Mouse (Mus musculus): ENCODE measurements around the gene Rnaseh2b. TPM values are rescaled to one million over a fixed set of nuclear protein-coding genes. Genes with fewer than 3 reads are reported as not detected.

Rnaseh2b gene
- polyA plus RNA-seq, 2 experiments, result 29.8 to 75.6 TPM

DNA sequence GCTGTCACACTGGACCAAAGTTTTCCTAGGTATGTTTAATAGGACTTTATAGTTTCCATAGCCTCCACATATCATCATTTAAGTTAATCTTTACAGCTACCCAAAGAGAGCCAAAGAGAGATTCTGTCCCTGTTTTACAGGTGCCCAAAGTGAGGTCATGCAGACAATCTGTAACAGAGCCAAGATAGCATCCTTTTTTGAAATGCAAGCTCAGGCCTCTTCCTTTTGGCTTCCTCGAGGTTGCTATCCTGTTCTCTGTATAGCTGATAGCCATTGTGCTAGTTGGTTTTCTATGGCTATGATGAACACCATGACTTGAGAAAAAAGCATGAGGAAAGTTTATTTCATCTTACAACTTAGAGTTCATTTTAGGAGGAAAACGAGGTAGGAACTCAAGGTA lies 83.7 kb downstream of the Rnaseh2b start:
- Histone ChIP-seq H3K4me2 (ENCODE audit: low read depth) (no peak overlapping the region), H3K4me3 (ENCODE audit: insufficient read depth in 1 of 2, low read depth in 2 of 2, low read length in 2 of 2) (no peak overlapping the region), H3K27ac (no peak overlapping the region), H3K9ac (replicated peaks) (no peak overlapping the region), H3K9me3 (ENCODE audit: control insufficient read depth, low read length) (no peaks in the 10 kb centered on the region), H3K36me3 (replicated peaks; ENCODE audit: control insufficient read depth, insufficient read depth, low read depth) (no peaks in the 10 kb centered on the region; the same call in none of the 2 replicates), H3K4me1 (replicated peaks; ENCODE audit: control insufficient read depth in 2 of 2, insufficient read depth in 2 of 2, low read length in 1 of 2) (peaks cover 0 to 3% of the 10 kb centered on the region in 2 experiments; a peak in 1 of 4 replicates), H3K27me3 (ENCODE audit: control insufficient read depth, insufficient read depth, low read length) (no peaks in the 10 kb centered on the region)
- 65% methylated on average over 2 of the region's 2 CpGs for WGBS (ENCODE audit: insufficient replicate concordance)
- ATAC-seq (ENCODE audit: insufficient read depth) (no peak), DNase-seq (ENCODE audit: low read depth in 3 of 3, low spot score in 3 of 3) (no peak)
- no peak for TF ChIP-seq CTCF (IDR thresholded peaks at IDR 0.05; ENCODE audit: low read depth)
- no peak for TF ChIP-seq EP300 (IDR thresholded peaks at IDR 0.05; ENCODE audit: low read depth)

DNA sequence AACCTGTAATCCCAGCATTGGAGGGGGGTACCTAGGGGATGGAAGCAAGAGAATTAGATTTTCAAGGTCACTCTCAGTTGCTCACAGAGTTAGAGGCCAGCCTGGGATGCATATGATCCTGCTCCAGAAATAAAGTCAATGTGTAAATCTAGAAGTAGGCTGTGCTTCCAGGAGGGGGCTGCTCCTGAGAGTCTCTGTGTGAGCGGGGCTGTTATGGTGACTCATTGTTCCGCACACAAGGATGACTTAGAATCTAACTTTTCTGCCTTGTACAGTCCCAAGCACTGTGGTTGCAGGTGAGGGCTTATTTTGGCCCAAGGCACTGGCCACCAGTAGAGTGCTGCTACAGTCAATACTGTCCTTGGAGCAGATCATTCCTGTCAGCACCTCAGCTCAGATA lies 87.0 kb downstream of the Rnaseh2b start:
- Histone ChIP-seq H3K36me3 (replicated peaks; ENCODE audit: control insufficient read depth, insufficient read depth, low read depth) (no peaks in the 10 kb centered on the region; the same call in 1 of the 2 replicates), H3K27ac (no peak overlapping the region), H3K4me1 (replicated peaks; ENCODE audit: control insufficient read depth in 2 of 2, insufficient read depth in 2 of 2, low read length in 1 of 2) (no peaks in the 10 kb centered on the region), H3K27me3 (ENCODE audit: control insufficient read depth, insufficient read depth, low read length) (no peaks in the 10 kb centered on the region), H3K9me3 (ENCODE audit: control insufficient read depth, low read length) (no peaks in the 10 kb centered on the region), H3K9ac (replicated peaks) (no peak overlapping the region), H3K4me3 (ENCODE audit: insufficient read depth in 1 of 2, low read depth in 2 of 2, low read length in 2 of 2) (no peak overlapping the region), H3K4me2 (ENCODE audit: low read depth) (no peak overlapping the region)
- no peak for TF ChIP-seq CTCF (IDR thresholded peaks at IDR 0.05; ENCODE audit: low read depth)
- no peak for TF ChIP-seq EP300 (IDR thresholded peaks at IDR 0.05; ENCODE audit: low read depth)
- ATAC-seq (ENCODE audit: insufficient read depth), result no peak
- no peak for DNase-seq (ENCODE audit: low read depth in 3 of 3, low spot score in 3 of 3)
- WGBS (ENCODE audit: insufficient replicate concordance), result 86% methylated on average over 2 of the region's 2 CpGs

DNA sequence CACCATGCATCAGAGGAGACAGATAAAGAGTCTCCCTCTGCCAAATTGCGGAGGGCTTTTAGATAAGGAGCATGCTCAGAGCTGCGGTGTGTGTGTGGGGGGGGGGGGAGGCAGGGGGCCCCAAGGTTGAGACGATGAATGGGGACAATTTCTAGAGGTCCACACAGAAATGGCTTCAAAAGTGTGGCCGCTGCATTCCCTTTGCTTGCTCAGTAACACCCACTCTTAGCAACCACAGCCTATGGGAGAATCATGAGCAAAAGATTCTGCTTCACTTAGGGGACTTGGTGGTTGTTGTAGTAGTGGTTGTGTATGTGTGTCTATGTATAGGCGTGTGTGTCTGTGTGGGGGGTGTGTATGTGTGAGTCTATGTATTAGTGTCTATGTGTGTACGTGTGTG lies 88.2 kb downstream of the Rnaseh2b start:
- Histone ChIP-seq H3K36me3 (replicated peaks; ENCODE audit: control insufficient read depth, insufficient read depth, low read depth) (no peaks in the 10 kb centered on the region; the same call in 1 of the 2 replicates), H3K4me3 (ENCODE audit: insufficient read depth in 1 of 2, low read depth in 2 of 2, low read length in 2 of 2) (no peak overlapping the region), H3K4me2 (ENCODE audit: low read depth) (no peak overlapping the region), H3K9me3 (ENCODE audit: control insufficient read depth, low read length) (no peaks in the 10 kb centered on the region), H3K4me1 (replicated peaks; ENCODE audit: control insufficient read depth in 2 of 2, insufficient read depth in 2 of 2, low read length in 1 of 2) (no peaks in the 10 kb centered on the region), H3K27me3 (ENCODE audit: control insufficient read depth, insufficient read depth, low read length) (no peaks in the 10 kb centered on the region), H3K9ac (replicated peaks) (no peak overlapping the region), H3K27ac (no peak overlapping the region)
- 50% methylated on average over 6 of the region's 6 CpGs for WGBS (ENCODE audit: insufficient replicate concordance)
- no peak for ATAC-seq (ENCODE audit: insufficient read depth)
- no peak for DNase-seq (ENCODE audit: low read depth in 3 of 3, low spot score in 3 of 3)
- TF ChIP-seq EP300 (IDR thresholded peaks at IDR 0.05; ENCODE audit: low read depth), result no peak
- TF ChIP-seq CTCF (IDR thresholded peaks at IDR 0.05; ENCODE audit: low read depth), result no peak

DNA sequence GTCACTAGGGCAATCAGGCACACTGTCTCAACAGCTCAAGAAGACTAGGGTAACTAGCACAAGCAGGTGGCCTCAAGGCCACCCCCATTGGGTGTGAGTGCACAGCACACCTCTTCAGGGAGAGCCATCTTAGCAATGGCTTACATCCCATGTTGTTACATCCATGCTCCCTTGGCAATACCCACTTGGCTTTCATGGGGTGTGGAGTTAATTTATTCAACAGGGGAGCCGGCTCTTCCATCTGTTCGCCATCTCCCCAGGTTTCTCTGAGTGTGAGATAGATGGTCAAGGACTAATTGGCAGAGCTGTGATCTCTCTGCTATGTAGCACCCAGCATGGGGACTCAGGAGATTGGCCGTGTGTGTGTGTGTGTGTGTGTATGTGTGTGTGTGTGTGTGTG lies 90.7 kb downstream of the Rnaseh2b start:
- no peak for DNase-seq (ENCODE audit: low read depth in 3 of 3, low spot score in 3 of 3)
- Histone ChIP-seq H3K36me3 (replicated peaks; ENCODE audit: control insufficient read depth, insufficient read depth, low read depth) (no peaks in the 10 kb centered on the region), H3K4me3 (ENCODE audit: insufficient read depth in 1 of 2, low read depth in 2 of 2, low read length in 2 of 2) (no peak overlapping the region), H3K27ac (no peak overlapping the region), H3K27me3 (ENCODE audit: control insufficient read depth, insufficient read depth, low read length) (no peaks in the 10 kb centered on the region), H3K4me2 (ENCODE audit: low read depth) (no peak overlapping the region), H3K4me1 (replicated peaks; ENCODE audit: control insufficient read depth in 2 of 2, insufficient read depth in 2 of 2, low read length in 1 of 2) (no peaks in the 10 kb centered on the region), H3K9ac (replicated peaks) (no peak overlapping the region), H3K9me3 (ENCODE audit: control insufficient read depth, low read length) (no peaks in the 10 kb centered on the region)
- TF ChIP-seq EP300 (IDR thresholded peaks at IDR 0.05; ENCODE audit: low read depth), result no peak
- TF ChIP-seq CTCF (IDR thresholded peaks at IDR 0.05; ENCODE audit: low read depth), result no peak
- WGBS (ENCODE audit: insufficient replicate concordance), result 62% methylated on average over 3 of the region's 3 CpGs
- no peak for ATAC-seq (ENCODE audit: insufficient read depth)

DNA sequence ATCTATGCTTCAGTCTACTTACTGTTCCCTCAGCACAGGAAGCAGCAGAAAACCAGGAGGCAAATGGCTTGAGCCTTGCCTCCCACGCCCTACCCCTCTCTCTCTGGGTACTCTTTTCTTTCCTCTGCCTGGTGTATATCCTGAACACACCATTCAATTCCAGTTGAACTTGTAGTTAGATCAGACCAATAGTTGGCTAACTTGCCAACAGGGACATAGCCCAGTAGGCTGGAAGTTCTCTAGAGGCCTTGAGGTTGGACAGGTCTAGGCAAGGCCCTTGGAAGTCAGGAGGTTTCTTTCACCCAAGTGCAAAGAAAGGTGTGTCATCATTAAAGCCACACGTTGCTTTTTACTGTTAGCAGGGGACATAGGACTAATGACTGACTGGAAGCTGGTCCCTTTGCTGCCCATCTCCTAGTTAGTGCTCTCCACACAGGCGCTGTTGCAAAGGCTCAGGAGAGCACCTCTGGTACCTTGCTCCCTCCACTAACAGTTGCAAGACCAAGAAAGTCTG lies 91.5 kb downstream of the Rnaseh2b start:
- DNase-seq (ENCODE audit: low read depth in 3 of 3, low spot score in 3 of 3) (no peak), ATAC-seq (ENCODE audit: insufficient read depth) (no peak)
- TF ChIP-seq CTCF (IDR thresholded peaks at IDR 0.05; ENCODE audit: low read depth), result no peak
- TF ChIP-seq EP300 (IDR thresholded peaks at IDR 0.05; ENCODE audit: low read depth), result no peak
- no peak overlapping the region for H3K4me2 ChIP-seq (ENCODE audit: low read depth)
- no peak overlapping the region for H3K4me3 ChIP-seq (ENCODE audit: insufficient read depth in 1 of 2, low read depth in 2 of 2, low read length in 2 of 2)
- 67% methylated on average over 3 of the region's 3 CpGs for WGBS (ENCODE audit: insufficient replicate concordance)
- H3K27ac ChIP-seq, result no peak overlapping the region
- H3K27me3 ChIP-seq (ENCODE audit: control insufficient read depth, insufficient read depth, low read length), result no peaks in the 10 kb centered on the region
- H3K4me1 ChIP-seq (replicated peaks; ENCODE audit: control insufficient read depth in 2 of 2, insufficient read depth in 2 of 2, low read length in 1 of 2), result no peaks in the 10 kb centered on the region
- H3K36me3 ChIP-seq (replicated peaks; ENCODE audit: control insufficient read depth, insufficient read depth, low read depth), result no peaks in the 10 kb centered on the region
- H3K9me3 ChIP-seq (ENCODE audit: control insufficient read depth, low read length), result no peaks in the 10 kb centered on the region
- H3K9ac ChIP-seq (replicated peaks), result no peak overlapping the region

Measured in liver, embryonic 14.5 days (tissue).